Mouse (Mus musculus): ENCODE measurements around the gene Gp2. TPM values are rescaled to one million over a fixed set of nuclear protein-coding genes. Genes with fewer than 3 reads are reported as not detected.

Gene Gp2
- polyA plus RNA-seq, 1 experiment from 2014 or later, result not detected

DNA sequence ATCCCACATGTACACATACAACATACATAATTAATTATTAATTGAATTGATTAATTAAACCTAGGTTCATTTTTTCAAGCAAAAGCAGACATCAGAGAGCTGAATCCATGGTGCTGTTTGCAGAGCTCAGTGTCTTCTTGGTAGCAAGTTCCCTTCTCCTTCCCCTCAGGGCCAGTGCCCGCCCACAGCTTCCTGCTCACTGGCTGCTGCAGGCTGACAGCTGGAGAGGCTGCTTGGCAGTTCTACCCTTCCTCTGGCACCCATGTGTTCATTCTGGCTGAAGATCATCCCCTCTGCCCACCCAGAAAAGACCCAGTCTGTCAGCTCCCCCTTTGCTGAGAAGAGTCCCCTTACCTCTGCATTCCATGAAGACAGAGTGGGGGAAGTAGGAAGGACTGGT is 40.6 kb downstream of the Gp2 start:
- Histone ChIP-seq H3K36me3 (no peaks in the 10 kb centered on the region), H3K27me3 (replicated peaks) (no peaks in the 10 kb centered on the region), H3K4me2 (no peak overlapping the region), H3K4me3 (no peak overlapping the region), H3K9me3 (no peaks in the 10 kb centered on the region), H3K4me1 (no peaks in the 10 kb centered on the region), H3K27ac (replicated peaks) (no peak overlapping the region), H3K9ac (no peak overlapping the region)
- no peak for ATAC-seq (ENCODE audit: extremely low read depth, insufficient number of reproducible peaks, low FRiP score, low TSS enrichment)
- 75% methylated on average over 1 of the region's 1 CpGs for WGBS

DNA sequence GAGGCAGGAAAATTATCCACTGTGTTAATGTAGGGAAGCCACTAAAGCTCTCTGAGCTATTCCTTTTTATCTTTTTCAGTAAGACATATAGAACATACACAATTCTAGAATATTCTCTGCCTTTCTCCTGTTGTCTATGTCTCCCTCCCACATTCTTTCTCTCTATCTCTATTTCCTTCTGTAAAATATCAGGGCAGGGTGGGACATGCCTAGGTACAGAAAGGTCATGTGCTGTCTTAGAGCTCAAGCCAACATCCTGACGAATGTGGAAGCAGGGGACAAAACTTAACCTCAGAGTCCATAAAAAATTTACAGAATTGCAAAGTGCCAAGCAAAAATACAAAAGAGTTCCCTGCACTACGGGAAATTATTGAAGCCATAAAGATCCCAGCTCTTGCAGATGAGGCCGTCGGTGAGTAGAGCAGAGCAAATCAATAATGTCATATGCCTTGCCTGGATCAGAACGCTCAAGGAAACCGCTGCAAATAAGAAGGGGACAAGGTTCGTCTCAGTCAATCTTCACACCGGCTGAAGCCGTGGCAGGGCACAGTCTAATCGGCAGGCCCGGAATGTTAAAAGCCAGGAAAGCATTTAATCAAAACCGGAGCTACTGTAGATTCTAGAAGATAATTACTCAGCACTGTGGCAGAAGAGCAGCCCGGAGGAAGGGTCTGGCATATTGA is 64.9 kb downstream of the Gp2 start:
- WGBS, result 68% methylated on average over 13 of the region's 13 CpGs

More for the DNA sequence above, 64.9 kb downstream of the Gp2 start:
- no peaks in the 10 kb centered on the region for H3K36me3 ChIP-seq
- H3K4me3 ChIP-seq, result no peak overlapping the region
- H3K9ac ChIP-seq, result no peak overlapping the region
- no peak for ATAC-seq (ENCODE audit: extremely low read depth, insufficient number of reproducible peaks, low FRiP score, low TSS enrichment)
- no peaks in the 10 kb centered on the region for H3K9me3 ChIP-seq
- no peaks in the 10 kb centered on the region for H3K27me3 ChIP-seq (replicated peaks)
- no peaks in the 10 kb centered on the region for H3K4me1 ChIP-seq
- no peak overlapping the region for H3K27ac ChIP-seq (replicated peaks)
- no peak overlapping the region for H3K4me2 ChIP-seq

Other genes with a start within 250 kb of the Gp2 start
- gene Umod, start 20.0 kb upstream of the Gp2 start, polyA plus RNA-seq (2015; fragmentation: Nextera tagmentation; extraction: Ambion mirVana), result not detected in 2 replicates
- gene Acsm5, start 60.2 kb upstream of the Gp2 start, polyA plus RNA-seq (2015; fragmentation: Nextera tagmentation; extraction: Ambion mirVana), result not detected in 2 replicates
- gene Pdilt, start 64.2 kb upstream of the Gp2 start, polyA plus RNA-seq (2015; fragmentation: Nextera tagmentation; extraction: Ambion mirVana), result not detected in 2 replicates
- not detected in 2 replicates for gene Acsm2, start 95.1 kb upstream of the Gp2 start, polyA plus RNA-seq (2015; fragmentation: Nextera tagmentation; extraction: Ambion mirVana)
- 0.09 and 0.17 TPM in 2 replicates for gene Acsm1, start 147.7 kb upstream of the Gp2 start, polyA plus RNA-seq (2015; fragmentation: Nextera tagmentation; extraction: Ambion mirVana)
- not detected in 2 replicates for gene Acsm4, start 230.7 kb upstream of the Gp2 start, polyA plus RNA-seq (2015; fragmentation: Nextera tagmentation; extraction: Ambion mirVana)

Data from heart, embryonic 13.5 days (tissue).